Mouse (Mus musculus) erythroblast, embryonic 14.5 days (primary cell): Measurements from ENCODE around the gene Macrod1. TPM values are rescaled to one million over a fixed set of nuclear protein-coding genes. Genes with fewer than 3 reads are reported as not detected.

Source experiments
- H3K27me3 ChIP-seq: 2 replicates; pipeline ENCODE4 v1.6.1; 2012; ENCODE audit warnings: inconsistent platforms; ENCODE audit not compliant: control insufficient read depth
- H3K36me3 ChIP-seq: 2 replicates; pipeline ENCODE4 v1.6.1; 2012; ENCODE audit warnings: mild to moderate bottlenecking, inconsistent platforms; ENCODE audit not compliant: control insufficient read depth
- H3K4me1 ChIP-seq: 2 replicates; pipeline ENCODE4 v1.6.1; 2012; ENCODE audit warnings: inconsistent platforms; ENCODE audit not compliant: control insufficient read depth
- H3K4me3 ChIP-seq: replicated peaks from 2 replicates; pipeline ENCODE3; 2012; ENCODE audit warnings: moderate library complexity, mild to moderate bottlenecking, inconsistent platforms
- H3K9me3 ChIP-seq: 2 replicates; pipeline ENCODE4 v1.6.1; 2012; ENCODE audit warnings: low read length, inconsistent platforms, mixed read lengths; ENCODE audit not compliant: control insufficient read depth
- GATA1 ChIP-seq: IDR thresholded peaks from 2 replicates; pipeline ENCODE4 v1.6.1; 2012; ENCODE audit warnings: low read length, inconsistent platforms, mixed read lengths
- TAL1 ChIP-seq: IDR thresholded peaks from 3 replicates; pipeline ENCODE4 v1.6.1; 2012; ENCODE audit warnings: low read length, inconsistent platforms, mixed read lengths
- polyA plus RNA-seq: library from polyadenylated mRNA; stranded (reverse); fragments of >175 nt; gene quantifications from 2 replicates; pipeline ENCODE4 v1.2.3, GENCODE M21; 2012

Macrod1 gene
- polyA plus RNA-seq, 1 experiment = 2.0 TPM

- Histone ChIP-seq H3K4me3 (no peak overlapping the region), H3K27me3 (no peaks in the 10 kb centered on the region), H3K9me3 (no peaks in the 10 kb centered on the region), H3K36me3 (peaks cover 79% of the 10 kb centered on the region), H3K4me1 (peaks cover 47% of the 10 kb centered on the region)
- TF ChIP-seq TAL1 = no peak
- no peak for TF ChIP-seq GATA1
Measured at GRCm38 (mm10) chr19:7200427-7200826, 143.8 kb downstream of the Macrod1 start.

GRCm38 (mm10) chr19:7204898-7205297 is 148.3 kb downstream of the Macrod1 start:
- TF ChIP-seq GATA1 = no peak
- TF ChIP-seq TAL1 = no peak
- peaks cover 48% of the 10 kb centered on the region for H3K36me3 ChIP-seq
- H3K4me1 ChIP-seq = peaks cover 48% of the 10 kb centered on the region

GRCm38 (mm10) chr19:7205326-7205725 is 148.7 kb downstream of the Macrod1 start:
- TF ChIP-seq TAL1 = no peak
- no peak for TF ChIP-seq GATA1
- Histone ChIP-seq H3K4me3 (peak overlapping the region; percentile 95), H3K36me3 (peaks cover 44% of the 10 kb centered on the region), H3K27me3 (no peaks in the 10 kb centered on the region), H3K9me3 (no peaks in the 10 kb centered on the region), H3K4me1 (peaks cover 47% of the 10 kb centered on the region)

More at GRCm38 (mm10) chr19:7204898-7205297, 148.3 kb downstream of the Macrod1 start:
- no peaks in the 10 kb centered on the region for H3K9me3 ChIP-seq
- no peaks in the 10 kb centered on the region for H3K27me3 ChIP-seq
- H3K4me3 ChIP-seq = peak overlapping the region; percentile 95

GRCm38 (mm10) chr19:7205753-7206736 is 149.4 kb downstream of the Macrod1 start, which contains the start of gene Otub1:
Gene Otub1 (minus strand): TSS chr19:7206316.
- no peak for TF ChIP-seq GATA1
- no peak for TF ChIP-seq TAL1
- H3K27me3 ChIP-seq = no peaks in the 10 kb centered on the region
- no peaks in the 10 kb centered on the region for H3K9me3 ChIP-seq
- H3K36me3 ChIP-seq = peaks cover 42% of the 10 kb centered on the region
- peaks cover 51% of the 10 kb centered on the region for H3K4me1 ChIP-seq
- H3K4me3 ChIP-seq = peak within 1 kb of the TSS; percentile 95

- no peaks in the 10 kb centered on the region for H3K9me3 ChIP-seq
- TF ChIP-seq GATA1 (no peak), TAL1 (no peak)
- peaks cover 46% of the 10 kb centered on the region for H3K36me3 ChIP-seq
- H3K4me3 ChIP-seq = no peak overlapping the region
- H3K27me3 ChIP-seq = no peaks in the 10 kb centered on the region
- peaks cover 43% of the 10 kb centered on the region for H3K4me1 ChIP-seq
Measured at GRCm38 (mm10) chr19:7209907-7210646, 153.5 kb downstream of the Macrod1 start.

GRCm38 (mm10) chr19:7212216-7212615 is 155.6 kb downstream of the Macrod1 start:
- no peak for TF ChIP-seq TAL1
- TF ChIP-seq GATA1 = no peak
- Histone ChIP-seq H3K36me3 (peaks cover 61% of the 10 kb centered on the region), H3K27me3 (no peaks in the 10 kb centered on the region)

GRCm38 (mm10) chr19:7213010-7213409 is 156.4 kb downstream of the Macrod1 start:
- TF ChIP-seq TAL1 (no peak), GATA1 (no peak)
- H3K4me1 ChIP-seq = peaks cover 41% of the 10 kb centered on the region
- no peaks in the 10 kb centered on the region for H3K9me3 ChIP-seq
- H3K27me3 ChIP-seq = no peaks in the 10 kb centered on the region
- no peak overlapping the region for H3K4me3 ChIP-seq
- peaks cover 61% of the 10 kb centered on the region for H3K36me3 ChIP-seq

More at GRCm38 (mm10) chr19:7212216-7212615, 155.6 kb downstream of the Macrod1 start:
- Histone ChIP-seq H3K4me1 (peaks cover 40% of the 10 kb centered on the region), H3K4me3 (no peak overlapping the region), H3K9me3 (no peaks in the 10 kb centered on the region)

GRCm38 (mm10) chr19:7214484-7214883 is 157.9 kb downstream of the Macrod1 start:
- peaks cover 61% of the 10 kb centered on the region for H3K36me3 ChIP-seq
- H3K4me3 ChIP-seq = no peak overlapping the region
- H3K4me1 ChIP-seq = peaks cover 49% of the 10 kb centered on the region
- H3K27me3 ChIP-seq = no peaks in the 10 kb centered on the region
- no peak for TF ChIP-seq GATA1
- no peak for TF ChIP-seq TAL1
- no peaks in the 10 kb centered on the region for H3K9me3 ChIP-seq
